Comparison of ENCODE assay signal across 7 mouse cellular contexts in genomic region chr15:11994921-11995814, GRCm38 (mm10). TPM values are rescaled to one million over a fixed set of nuclear protein-coding genes. Genes with fewer than 3 reads are reported as not detected.
DNase-seq lines count a peak whose midpoint lies in the region; ATAC-seq and TF ChIP-seq lines count a peak whose summit lies in the region.

No protein-coding gene starts in this region.

- H3K4me2 ChIP-seq in midbrain, embryonic 11.5 days, result peak overlapping the region; percentile 90

- ATAC-seq in erythroid progenitor cell, adult 5-6 weeks (replicated peaks; ENCODE audit: low FRiP score, poor library complexity, severe bottlenecking), result peak; percentile 40; the same call in 1 of the 2 replicates
- peak; percentile 87 for ATAC-seq in midbrain, embryonic 11.5 days (ENCODE audit: low FRiP score)

- H3K4me1 ChIP-seq in MEL (ENCODE audit: control insufficient read depth in 1 of 2, insufficient read depth in 2 of 2, low read length in 2 of 2), result peaks cover 6 to 8% of the 10 kb centered on the region in 2 experiments; a peak in 3 of 4 replicates
- peaks cover 18% of the 10 kb centered on the region for H3K4me1 ChIP-seq in limb, embryonic 10.5 days
- peaks cover 10% of the 10 kb centered on the region for H3K4me1 ChIP-seq in midbrain, embryonic 11.5 days (ENCODE audit: control insufficient read depth, insufficient read depth, low read length)

- TF ChIP-seq RAD21 in MEL (IDR thresholded peaks at IDR 0.05; ENCODE audit: low read depth, low read length), result peak; percentile 0; the same call in 1 of the 2 replicates

- H3K9ac ChIP-seq in MEL (ENCODE audit: control insufficient read depth, low read depth, low read length, poor library complexity, severe bottlenecking), result peak overlapping the region; percentile 92
- H3K9ac ChIP-seq in midbrain, embryonic 11.5 days (ENCODE audit: low read length), result peak overlapping the region; percentile 90

- WGBS in limb, embryonic 10.5 days, result under 1% methylated on average over 67 of the region's 71 CpGs
- 1% methylated on average over 64 of the region's 71 CpGs for WGBS in midbrain, embryonic 11.5 days

- peaks cover 0 to 1% of the 10 kb centered on the region in 2 experiments; a peak in 1 of 4 replicates for H3K27me3 ChIP-seq in MEL (ENCODE audit: control insufficient read depth in 1 of 2, insufficient read depth in 2 of 2, low read length in 2 of 2)
- no peaks in the 10 kb centered on the region for H3K27me3 ChIP-seq in limb, embryonic 10.5 days (ENCODE audit: low read depth, poor library complexity, severe bottlenecking)
- no peaks in the 10 kb centered on the region for H3K27me3 ChIP-seq in midbrain, embryonic 11.5 days (ENCODE audit: control insufficient read depth, insufficient read depth, low read length)

- no peak for TF ChIP-seq CTCF in MEL (IDR thresholded peaks at IDR 0.05 in 2 of 3, conservative IDR thresholded peaks at IDR 0.05 in 1 of 3; ENCODE audit: control insufficient read depth in 1 of 3, insufficient read depth in 1 of 3, low read depth in 2 of 3, low read length in 3 of 3, poor library complexity in 1 of 3, severe bottlenecking in 1 of 3)

- 0 out of 4 replicates have a peak, but pooled peaks of 1 of the 2 experiments have one; percentile 7 for TF ChIP-seq EP300 in MEL (IDR thresholded peaks at IDR 0.05; ENCODE audit: low read depth in 1 of 2, low read length in 2 of 2)

- H3K79me2 ChIP-seq in MEL (ENCODE audit: control insufficient read depth, insufficient read depth, low read length, poor library complexity), result peaks cover 24% of the 10 kb centered on the region

- peak; percentile 82 for DNase-seq in MEL (ENCODE audit: low read depth, low spot score)
- DNase-seq in adrenal gland, postnatal 4 days (ENCODE audit: low spot score in 2 of 2), result peak; percentile 39 to 46
- peak; percentile 71 to 77 for DNase-seq in heart, postnatal 14 days
- peak; percentile 84 for DNase-seq in limb, embryonic 10.5 days (ENCODE audit: low spot score)
- DNase-seq in midbrain, embryonic 11.5 days (ENCODE audit: low spot score, missing footprints), result peak; percentile 93
- DNase-seq in spleen, postnatal 36 days (ENCODE audit: low spot score in 2 of 2), result peak; percentile 47 to 61

- peaks cover 25 to 32% of the 10 kb centered on the region in 2 experiments for H3K36me3 ChIP-seq in MEL (ENCODE audit: control insufficient read depth in 1 of 2, insufficient read depth in 2 of 2, low read length in 2 of 2)
- peaks cover 35% of the 10 kb centered on the region for H3K36me3 ChIP-seq in limb, embryonic 10.5 days
- peaks cover 4% of the 10 kb centered on the region; the same call in 1 of the 2 replicates for H3K36me3 ChIP-seq in midbrain, embryonic 11.5 days (ENCODE audit: control insufficient read depth, insufficient read depth, low read length)

- peak overlapping the region; percentile 46 for H3K27ac ChIP-seq in MEL (ENCODE audit: control insufficient read depth, low read depth, low read length)
- peak overlapping the region; percentile 97 for H3K27ac ChIP-seq in limb, embryonic 10.5 days
- H3K27ac ChIP-seq in midbrain, embryonic 11.5 days (ENCODE audit: low read depth, low read length), result peak overlapping the region; percentile 59

- H3K9me3 ChIP-seq in MEL (replicated peaks; ENCODE audit: insufficient read depth, low read length), result no peaks in the 10 kb centered on the region
- no peaks in the 10 kb centered on the region for H3K9me3 ChIP-seq in limb, embryonic 10.5 days (replicated peaks)
- H3K9me3 ChIP-seq in midbrain, embryonic 11.5 days (ENCODE audit: control insufficient read depth, low read length), result no peaks in the 10 kb centered on the region

- intact Hi-C loops in heart, postnatal 14 days (cut with DNase I), result loop anchor here (5.0 kb wide), 2 partner anchors 42 to 72 kb away; no protein-coding TSS in a partner anchor

- H3K4me3 ChIP-seq in MEL (ENCODE audit: control insufficient read depth in 1 of 2, insufficient read depth in 1 of 2, low read depth in 2 of 2, low read length in 2 of 2), result peak overlapping the region; percentile 86 to 92
- peak overlapping the region; percentile 99 for H3K4me3 ChIP-seq in limb, embryonic 10.5 days
- peak overlapping the region; percentile 99 for H3K4me3 ChIP-seq in midbrain, embryonic 11.5 days (ENCODE audit: low read depth, low read length)

- 0 out of 4 replicates have a peak, but pooled peaks of 1 of the 2 experiments have one; percentile 6 for TF ChIP-seq POLR2A in MEL (IDR thresholded peaks at IDR 0.05; ENCODE audit: control insufficient read depth in 1 of 2, insufficient read depth in 1 of 2, low read depth in 1 of 2, low read length in 2 of 2, poor library complexity in 1 of 2)

TF ChIP-seq in MEL, 35 proteins besides CTCF, POLR2A, EP300 and RAD21:
- peak; percentile 37; the same call in 1 of the 2 replicates for TF ChIP-seq HCFC1 (IDR thresholded peaks at IDR 0.05; ENCODE audit: low read depth, low read length)
- no peak for TF ChIP-seq TCF12 (IDR thresholded peaks at IDR 0.05; ENCODE audit: low read depth, low read length)
- no peak for TF ChIP-seq ZKSCAN1 (IDR thresholded peaks at IDR 0.05; ENCODE audit: low read depth, low read length)
- no peak for TF ChIP-seq USF1 (IDR thresholded peaks at IDR 0.05; ENCODE audit: low read depth, low read length)
- TF ChIP-seq SIN3A (IDR thresholded peaks at IDR 0.05; ENCODE audit: low read length), result peak; percentile 83
- peak; percentile 79 for TF ChIP-seq GATA1 (IDR thresholded peaks at IDR 0.05; ENCODE audit: low read depth, low read length)
- TF ChIP-seq ETS1 (IDR thresholded peaks at IDR 0.05; ENCODE audit: low read depth, low read length), result peak; percentile 63; the same call in 1 of the 2 replicates
- peak; percentile 12; the same call in 1 of the 2 replicates for TF ChIP-seq MEF2A (IDR thresholded peaks at IDR 0.05; ENCODE audit: extremely low read depth, insufficient replicate concordance, low read depth, low read length, poor library complexity, severe bottlenecking)
- TF ChIP-seq NRF1 (IDR thresholded peaks at IDR 0.05; ENCODE audit: insufficient read depth, low read depth, low read length, poor library complexity, severe bottlenecking), result no peak
- TF ChIP-seq RCOR1 (IDR thresholded peaks at IDR 0.05; ENCODE audit: low read depth, low read length), result no peak
- TF ChIP-seq CHD1 (IDR thresholded peaks at IDR 0.05; ENCODE audit: low read depth, low read length), result peak; percentile 75
- no peak; the same call in 1 of the 2 replicates for TF ChIP-seq NELFE (IDR thresholded peaks at IDR 0.05; ENCODE audit: low read depth, low read length)

RNA-seq across cellular contexts. Expression of gene Sub1, which starts 1.6 kb away (rescaled TPM):
- total RNA-seq in MEL (2012; rRNA removed), result 369 and 372 TPM in 2 replicates
- 100 to 1,000 TPM in 1 of 2 experiments, not detected in 1; 710 TPM for polyA plus RNA-seq in MEL (2012; ENCODE audit: insufficient read depth in 1 of 2, insufficient read length in 2 of 2, low read depth in 1 of 2, low replicate concordance in 2 of 2, missing spikeins in 1 of 2)
- 100 to 1,000 TPM; 264 to 270 TPM for total RNA-seq in adrenal gland, postnatal 4 days (2021)
- total RNA-seq in erythroid progenitor cell, adult 5-6 weeks (2015; ENCODE audit: low replicate concordance), result 76.7 and 154 TPM in 2 replicates
- total RNA-seq in erythroid progenitor cell, adult 5-6 weeks (2017; ENCODE audit: low replicate concordance), result 68.7 and 159 TPM in 2 replicates
- 10 to 100 TPM; 85.2 to 99.5 TPM for total RNA-seq in heart, postnatal 14 days (2021)
- 970 and 1,039 TPM in 2 replicates for polyA plus RNA-seq in limb, embryonic 10.5 days (2016; fragmentation: Nextera tagmentation; extraction: Ambion mirVana)
- 798 and 807 TPM in 2 replicates for polyA plus RNA-seq in midbrain, embryonic 11.5 days (2014; fragmentation: Nextera tagmentation; extraction: Ambion mirVana)

Comparison
In these comparisons a context has a peak if more than half of its experiments do, and no peak if none do; other contexts are left out.
1. Peak in every context shown above with its lines: DNase-seq, ATAC-seq, H3K4me3 ChIP-seq and H3K27ac ChIP-seq.
2. DNase-seq: peak in every context shown above with its lines; median percentile 93 in midbrain, embryonic 11.5 days; 84 in limb, embryonic 10.5 days; 82 in MEL; 74 in heart, postnatal 14 days; 54 in spleen, postnatal 36 days; 42 in adrenal gland, postnatal 4 days.
3. H3K27ac ChIP-seq: peak in every context shown above with its lines; median percentile 97 in limb, embryonic 10.5 days; 59 in midbrain, embryonic 11.5 days; 46 in MEL.